Comparison of ENCODE assay signal across 9 mouse cellular contexts in genomic region chrX:152151709-152152108, GRCm38 (mm10). TPM values are rescaled to one million over a fixed set of nuclear protein-coding genes. Genes with fewer than 3 reads are reported as not detected.
A peak's percentile ranks its signal among the peaks of the same experiment; 100 is the strongest.
DNase-seq lines count a peak whose midpoint lies in the region; ATAC-seq lines count a peak whose summit lies in the region.
"Had no signal": no experiment of that assay in that cellular context is flagged by ENCODE, and none has a peak within 500 bp of the region (broad histone marks: within the 10 kb centered on the region; RNA-seq: fewer than 3 reads in every experiment).

No protein-coding gene starts in this region.

- H3K4me1 ChIP-seq in hindbrain, embryonic 10.5 days (replicated peaks) = no peaks in the 10 kb centered on the region
- peaks cover 8% of the 10 kb centered on the region for H3K4me1 ChIP-seq in hindbrain, embryonic 13.5 days (replicated peaks)
- no peaks in the 10 kb centered on the region for H3K4me1 ChIP-seq in forebrain, embryonic 12.5 days
- no peaks in the 10 kb centered on the region for H3K4me1 ChIP-seq in midbrain, embryonic 10.5 days
- H3K4me1 ChIP-seq: neural tube, embryonic 12.5 days had no signal

- ATAC-seq in hindbrain, embryonic 13.5 days (ENCODE audit: low FRiP score) = no peak
- ATAC-seq in forebrain, embryonic 12.5 days (ENCODE audit: low FRiP score) = 0 out of 2 replicates have a peak, but pooled peaks have one; percentile 53

- DNase-seq in hindbrain, embryonic 10.5 days (ENCODE audit: low spot score) = peak; percentile 35
- DNase-seq in CD4-positive, CD25-positive, alpha-beta regulatory T cell, adult 2 months (ENCODE audit: low read depth, low spot score) = peak; percentile 68
- DNase-seq in adrenal gland, postnatal 25 days = peak; percentile 26
- DNase-seq in kidney, adult 9 months = peak; percentile 64
- peak; percentile 33 for DNase-seq in midbrain, embryonic 10.5 days (ENCODE audit: low spot score)
- peak; percentile 49 for DNase-seq in thymus, postnatal 14 days

- H3K9me3 ChIP-seq in hindbrain, embryonic 10.5 days = no peaks in the 10 kb centered on the region
- H3K9me3 ChIP-seq in hindbrain, embryonic 13.5 days = no peaks in the 10 kb centered on the region
- no peaks in the 10 kb centered on the region for H3K9me3 ChIP-seq in forebrain, embryonic 12.5 days
- no peaks in the 10 kb centered on the region for H3K9me3 ChIP-seq in midbrain, embryonic 10.5 days (replicated peaks)
- H3K9me3 ChIP-seq: neural tube, embryonic 12.5 days had no signal

- no peak overlapping the region for H3K27ac ChIP-seq in hindbrain, embryonic 10.5 days
- no peak overlapping the region for H3K27ac ChIP-seq in hindbrain, embryonic 13.5 days
- no peak overlapping the region for H3K27ac ChIP-seq in forebrain, embryonic 12.5 days
- H3K27ac ChIP-seq in midbrain, embryonic 10.5 days (replicated peaks) = no peak overlapping the region
- H3K27ac ChIP-seq: neural tube, embryonic 12.5 days had no signal

- no peaks in the 10 kb centered on the region for H3K36me3 ChIP-seq in hindbrain, embryonic 10.5 days
- no peaks in the 10 kb centered on the region for H3K36me3 ChIP-seq in hindbrain, embryonic 13.5 days
- H3K36me3 ChIP-seq in forebrain, embryonic 12.5 days (replicated peaks) = no peaks in the 10 kb centered on the region
- no peaks in the 10 kb centered on the region for H3K36me3 ChIP-seq in midbrain, embryonic 10.5 days
- H3K36me3 ChIP-seq: neural tube, embryonic 12.5 days had no signal

- H3K4me3 ChIP-seq in hindbrain, embryonic 10.5 days = no peak overlapping the region
- H3K4me3 ChIP-seq in hindbrain, embryonic 13.5 days = no peak overlapping the region
- H3K4me3 ChIP-seq in forebrain, embryonic 12.5 days (replicated peaks) = no peak overlapping the region
- H3K4me3 ChIP-seq in midbrain, embryonic 10.5 days = no peak overlapping the region
- H3K4me3 ChIP-seq: neural tube, embryonic 12.5 days had no signal

- 10% methylated on average over 6 of the region's 6 CpGs for WGBS in hindbrain, embryonic 10.5 days
- 10% methylated on average over 6 of the region's 6 CpGs for WGBS in hindbrain, embryonic 13.5 days
- WGBS in forebrain, embryonic 12.5 days = 9% methylated on average over 6 of the region's 6 CpGs
- WGBS in midbrain, embryonic 10.5 days = 14% methylated on average over 6 of the region's 6 CpGs

- H3K4me2 ChIP-seq in hindbrain, embryonic 13.5 days = no peak overlapping the region
- no peak overlapping the region for H3K4me2 ChIP-seq in forebrain, embryonic 12.5 days
- H3K4me2 ChIP-seq: neural tube, embryonic 12.5 days had no signal

- peaks cover 90% of the 10 kb centered on the region for H3K27me3 ChIP-seq in hindbrain, embryonic 10.5 days (ENCODE audit: insufficient read depth, poor library complexity, severe bottlenecking)
- peaks cover 87% of the 10 kb centered on the region for H3K27me3 ChIP-seq in hindbrain, embryonic 13.5 days
- peaks cover 57% of the 10 kb centered on the region for H3K27me3 ChIP-seq in forebrain, embryonic 12.5 days
- H3K27me3 ChIP-seq in midbrain, embryonic 10.5 days (ENCODE audit: low read depth, poor library complexity, severe bottlenecking) = peaks cover 98% of the 10 kb centered on the region

- H3K9ac ChIP-seq in hindbrain, embryonic 13.5 days = no peak overlapping the region
- no peak overlapping the region for H3K9ac ChIP-seq in forebrain, embryonic 12.5 days
- H3K9ac ChIP-seq: neural tube, embryonic 12.5 days had no signal

RNA-seq across cellular contexts. Expression of gene Iqsec2, which starts 7.6 kb away (rescaled TPM):
- polyA plus RNA-seq in hindbrain, embryonic 10.5 days (2016; fragmentation: Nextera tagmentation; extraction: Ambion mirVana) = 0.88 and 1.9 TPM in 2 replicates
- polyA plus RNA-seq in hindbrain, embryonic 13.5 days (2015; fragmentation: Nextera tagmentation; extraction: Ambion mirVana) = 4.4 and 5.6 TPM in 2 replicates
- 27.6 and 32.0 TPM in 2 replicates for total RNA-seq in adrenal gland, postnatal 25 days (2021)
- polyA plus RNA-seq in forebrain, embryonic 12.5 days (2016; fragmentation: Nextera tagmentation; extraction: Ambion mirVana) = 2.8 and 3.0 TPM in 2 replicates
- 1.00 and 1.4 TPM in 2 replicates for polyA plus RNA-seq in midbrain, embryonic 10.5 days (2016; fragmentation: Nextera tagmentation; extraction: Ambion mirVana)
